Mouse (Mus musculus) small intestine, adult 10 weeks (tissue): Measurements from ENCODE around the gene Clic1. TPM values are rescaled to one million over a fixed set of nuclear protein-coding genes. Genes with fewer than 3 reads are reported as not detected.

Source experiments
- polyA plus RNA-seq: library from polyadenylated mRNA; stranded (reverse); fragments of 350-450 nt; fragmentation: Illumina TruSeq; extraction: RNeasy Lipid Tissue Mini Kit (QIAGEN cat#74804); gene quantifications from one replicate; pipeline ENCODE4 v1.2.3, GENCODE M21; 2014; ENCODE audit warnings: low replicate concordance

Gene Clic1
- polyA plus RNA-seq, 1 experiment from 2014 or later: 31.3 TPM

Other genes starting within 250 kb of the Clic1 start
- gene Cyp21a1, start 245.4 kb upstream of the Clic1 start, polyA plus RNA-seq: not detected
- gene Stk19, start 213.0 kb upstream of the Clic1 start, polyA plus RNA-seq: 17.0 TPM
- 1.6 TPM for gene Dxo, start 212.9 kb upstream of the Clic1 start, polyA plus RNA-seq
- 4.8 TPM for gene Skiv2l, start 199.8 kb upstream of the Clic1 start, polyA plus RNA-seq
- 0.41 TPM for gene Nelfe, start 199.6 kb upstream of the Clic1 start, polyA plus RNA-seq
- gene Cfb, start 187.4 kb upstream of the Clic1 start, polyA plus RNA-seq: 20.3 TPM
- 1.3 TPM for gene Zbtb12, start 170.5 kb upstream of the Clic1 start, polyA plus RNA-seq
- gene Gm20547, start 167.9 kb upstream of the Clic1 start, polyA plus RNA-seq: 2.4 TPM
- not detected for gene C2, start 151.7 kb upstream of the Clic1 start, polyA plus RNA-seq
- gene Ehmt2, start 151.5 kb upstream of the Clic1 start, polyA plus RNA-seq: 5.3 TPM
- gene Slc44a4, start 135.5 kb upstream of the Clic1 start, polyA plus RNA-seq: 2.7 TPM
- gene Neu1, start 118.7 kb upstream of the Clic1 start, polyA plus RNA-seq: 3.6 TPM
- 1.3 TPM for gene Hspa1b, start 90.7 kb upstream of the Clic1 start, polyA plus RNA-seq
- not detected for gene Gm20481, start 80.1 kb upstream of the Clic1 start, polyA plus RNA-seq
- gene Hspa1a, start 77.8 kb upstream of the Clic1 start, polyA plus RNA-seq: 0.52 TPM
- not detected for gene Hspa1l, start 77.3 kb upstream of the Clic1 start, polyA plus RNA-seq
- 12.4 TPM for gene Lsm2, start 68.1 kb upstream of the Clic1 start, polyA plus RNA-seq
- 0.37 TPM for gene Vars, start 49.0 kb upstream of the Clic1 start, polyA plus RNA-seq
- gene Vwa7, start 33.4 kb upstream of the Clic1 start, polyA plus RNA-seq: 0.11 TPM
- not detected for gene Sapcd1, start 21.9 kb upstream of the Clic1 start, polyA plus RNA-seq
- gene Msh5, start 3.2 kb upstream of the Clic1 start, polyA plus RNA-seq: 0.93 TPM
- gene Ddah2, start 9.1 kb downstream of the Clic1 start, polyA plus RNA-seq: not detected
- not detected for gene Ly6g6c, start 15.4 kb downstream of the Clic1 start, polyA plus RNA-seq
- gene Mpig6b, start 16.2 kb downstream of the Clic1 start, polyA plus RNA-seq: 0.59 TPM
- not detected for gene Ly6g6e, start 26.9 kb downstream of the Clic1 start, polyA plus RNA-seq
- not detected for gene Ly6g6d, start 28.1 kb downstream of the Clic1 start, polyA plus RNA-seq
- gene Ly6g6f, start 35.6 kb downstream of the Clic1 start, polyA plus RNA-seq: not detected
- 3.7 TPM for gene Abhd16a, start 39.3 kb downstream of the Clic1 start, polyA plus RNA-seq
- gene Ly6g5c, start 58.3 kb downstream of the Clic1 start, polyA plus RNA-seq: not detected
- gene Ly6g5b, start 65.5 kb downstream of the Clic1 start, polyA plus RNA-seq: not detected
- gene Gpank1, start 71.5 kb downstream of the Clic1 start, polyA plus RNA-seq: 2.3 TPM
- gene Csnk2b, start 72.1 kb downstream of the Clic1 start, polyA plus RNA-seq: 112 TPM
- gene D17H6S53E, start 76.4 kb downstream of the Clic1 start, polyA plus RNA-seq: 1.7 TPM
- not detected for gene Apom, start 82.1 kb downstream of the Clic1 start, polyA plus RNA-seq
- 9.2 TPM for gene Bag6, start 85.2 kb downstream of the Clic1 start, polyA plus RNA-seq
- gene Prrc2a, start 114.9 kb downstream of the Clic1 start, polyA plus RNA-seq: 7.5 TPM
- gene Aif1, start 126.1 kb downstream of the Clic1 start, polyA plus RNA-seq: 8.4 TPM
- gene Lst1, start 138.5 kb downstream of the Clic1 start, polyA plus RNA-seq: not detected
- not detected for gene Ltb, start 144.5 kb downstream of the Clic1 start, polyA plus RNA-seq
- gene Tnf, start 152.0 kb downstream of the Clic1 start, polyA plus RNA-seq: not detected
- gene Lta, start 155.4 kb downstream of the Clic1 start, polyA plus RNA-seq: not detected
- gene Gm16181, start 170.9 kb downstream of the Clic1 start, polyA plus RNA-seq: not detected
- gene Atp6v1g2, start 183.7 kb downstream of the Clic1 start, polyA plus RNA-seq: 1.9 TPM
- not detected for gene Nfkbil1, start 185.8 kb downstream of the Clic1 start, polyA plus RNA-seq
- 4.0 TPM for gene Ddx39b, start 191.8 kb downstream of the Clic1 start, polyA plus RNA-seq
- gene H2-D1, start 212.8 kb downstream of the Clic1 start, polyA plus RNA-seq: 51.6 TPM